Mouse (Mus musculus) E14TG2a.4 (cell line): Measurements from ENCODE around the gene Tmem245.

Experiments
- H3K27me3 ChIP-seq: 2 replicates; pipeline ENCODE4 v1.6.1; 2014; ENCODE audit warnings: low read length, control low read depth; ENCODE audit not compliant: insufficient read depth
- H3K36me3 ChIP-seq: 2 replicates; pipeline ENCODE4 v1.6.1; 2014; ENCODE audit warnings: low read length, control low read depth; ENCODE audit not compliant: insufficient read depth
- H3K4me1 ChIP-seq: replicated peaks from 2 replicates; pipeline ENCODE4 v1.6.1; 2014; ENCODE audit warnings: low read depth, low read length, control low read depth
- H3K4me3 ChIP-seq: replicated peaks from 2 replicates; pipeline ENCODE4 v1.5.1; 2014; ENCODE audit warnings: mild to moderate bottlenecking, low read length
- H3K9me3 ChIP-seq: 2 replicates; pipeline ENCODE4 v1.6.1; 2014; ENCODE audit warnings: low read length, control low read depth
- CTCF ChIP-seq: conservative IDR thresholded peaks from 2 replicates; pipeline ENCODE4 v1.5.1; 2014; ENCODE audit warnings: low read length
- NANOG ChIP-seq: IDR thresholded peaks from 2 replicates; pipeline ENCODE4 v1.6.1; 2014; ENCODE audit warnings: borderline replicate concordance, low read length, mixed read lengths
- POU5F1 ChIP-seq: IDR thresholded peaks from 2 replicates; pipeline ENCODE4 v1.6.1; 2014; ENCODE audit warnings: low read length, borderline replicate concordance

Gene Tmem245

GRCm38 (mm10) chr4:56829511-56829921 is 117.7 kb downstream of the Tmem245 start:
- TF ChIP-seq POU5F1 (no peak), CTCF (no peak), NANOG (no peak)
- Histone ChIP-seq H3K36me3 (peaks cover 91% of the 10 kb centered on the region), H3K9me3 (no peaks in the 10 kb centered on the region), H3K4me1 (no peaks in the 10 kb centered on the region), H3K4me3 (no peak overlapping the region), H3K27me3 (no peaks in the 10 kb centered on the region)

- H3K9me3 ChIP-seq: no peaks in the 10 kb centered on the region
- no peak for TF ChIP-seq NANOG
- TF ChIP-seq POU5F1: no peak
- TF ChIP-seq CTCF: no peak
- no peaks in the 10 kb centered on the region for H3K4me1 ChIP-seq
- no peaks in the 10 kb centered on the region for H3K27me3 ChIP-seq
- no peak overlapping the region for H3K4me3 ChIP-seq
- H3K36me3 ChIP-seq: peaks cover 91% of the 10 kb centered on the region
These were observed 118.3 kb downstream of the Tmem245 start for GRCm38 (mm10) chr4:56828932-56829331.

GRCm38 (mm10) chr4:56824231-56824630 is 123.0 kb downstream of the Tmem245 start:
- TF ChIP-seq CTCF: no peak
- no peak for TF ChIP-seq POU5F1
- TF ChIP-seq NANOG: no peak
- Histone ChIP-seq H3K4me3 (no peak overlapping the region), H3K4me1 (no peaks in the 10 kb centered on the region), H3K9me3 (no peaks in the 10 kb centered on the region), H3K27me3 (no peaks in the 10 kb centered on the region), H3K36me3 (peaks cover 81% of the 10 kb centered on the region)

GRCm38 (mm10) chr4:56820017-56820550 is 127.2 kb downstream of the Tmem245 start:
- no peaks in the 10 kb centered on the region for H3K27me3 ChIP-seq

More at GRCm38 (mm10) chr4:56820017-56820550, 127.2 kb downstream of the Tmem245 start:
- Histone ChIP-seq H3K9me3 (no peaks in the 10 kb centered on the region), H3K4me3 (no peak overlapping the region), H3K4me1 (no peaks in the 10 kb centered on the region), H3K36me3 (peaks cover 85% of the 10 kb centered on the region)
- TF ChIP-seq NANOG (no peak), CTCF (peak; percentile 91), POU5F1 (no peak)
